23 mouse cellular contexts compared by ENCODE assay signal in genomic region chr11:111155747-111156146, GRCm38 (mm10).
"Had no signal": no experiment of that assay in that cellular context is flagged by ENCODE, and none has a peak within 500 bp of the region (broad histone marks: within the 10 kb centered on the region; RNA-seq: fewer than 3 reads in every experiment).

No protein-coding gene starts in this region.

- H3K27ac ChIP-seq: lung, embryonic 15.5 days; macrophage; midbrain, embryonic 10.5 days; midbrain, embryonic 12.5 days; neural tube, embryonic 13.5 days; neural tube, embryonic 15.5 days had no signal

- H3K4me2 ChIP-seq: lung, embryonic 15.5 days; midbrain, embryonic 12.5 days; neural tube, embryonic 13.5 days; neural tube, embryonic 15.5 days had no signal

- H3K9ac ChIP-seq: liver, postnatal 0 days; lung, embryonic 15.5 days; midbrain, embryonic 12.5 days; neural tube, embryonic 13.5 days; neural tube, embryonic 15.5 days had no signal

- H3K4me3 ChIP-seq: lung, embryonic 15.5 days; megakaryocyte, embryonic 14.5 days; midbrain, embryonic 10.5 days; midbrain, embryonic 12.5 days; myocyte; neural tube, embryonic 13.5 days; neural tube, embryonic 15.5 days had no signal

- DNase-seq: liver, postnatal 0 days; lung, adult 2 months; lung, postnatal 14 days; lung, postnatal 36 days; midbrain, embryonic 14.5 days; retina, postnatal 1 day; right cerebral cortex, adult 18-20 months; right cerebral cortex, postnatal 25 days; right cerebral cortex, postnatal 4 days; spleen, adult 18-20 months; thymus, adult 2 months; thymus, postnatal 25 days; thymus, postnatal 4 days had no signal

- H3K9me3 ChIP-seq: lung, embryonic 15.5 days; megakaryocyte, embryonic 14.5 days; midbrain, embryonic 10.5 days; midbrain, embryonic 12.5 days; neural tube, embryonic 13.5 days; neural tube, embryonic 15.5 days had no signal

- ATAC-seq: liver, postnatal 0 days; lung, postnatal 0 days; midbrain, embryonic 16.5 days had no signal

- H3K27me3 ChIP-seq: lung, embryonic 15.5 days; megakaryocyte, embryonic 14.5 days; midbrain, embryonic 12.5 days; neural tube, embryonic 13.5 days; neural tube, embryonic 15.5 days had no signal

- H3K36me3 ChIP-seq: lung, embryonic 15.5 days; midbrain, embryonic 10.5 days; midbrain, embryonic 12.5 days; neural tube, embryonic 13.5 days; neural tube, embryonic 15.5 days had no signal

- H3K4me1 ChIP-seq: lung, embryonic 15.5 days; megakaryocyte, embryonic 14.5 days; midbrain, embryonic 10.5 days; midbrain, embryonic 12.5 days; neural tube, embryonic 13.5 days; neural tube, embryonic 15.5 days had no signal
